Mouse (Mus musculus) heart, adult 2 months (tissue): ENCODE measurements around the gene Spata13.

ENCODE experiments used
- EP300 ChIP-seq: fragments of 200-500 bp; IDR thresholded peaks from 2 replicates; pipeline ENCODE4 v1.6.1; 2011; ENCODE audit warnings: low read depth, low read length, control low read depth; ENCODE audit not compliant: insufficient read depth
- POLR2A ChIP-seq: fragments of 200-500 bp; IDR thresholded peaks from 2 replicates; pipeline ENCODE4 v1.6.1; 2011; ENCODE audit warnings: mild to moderate bottlenecking, low read depth, low read length, control low read depth; ENCODE audit not compliant: insufficient read depth

DNA sequence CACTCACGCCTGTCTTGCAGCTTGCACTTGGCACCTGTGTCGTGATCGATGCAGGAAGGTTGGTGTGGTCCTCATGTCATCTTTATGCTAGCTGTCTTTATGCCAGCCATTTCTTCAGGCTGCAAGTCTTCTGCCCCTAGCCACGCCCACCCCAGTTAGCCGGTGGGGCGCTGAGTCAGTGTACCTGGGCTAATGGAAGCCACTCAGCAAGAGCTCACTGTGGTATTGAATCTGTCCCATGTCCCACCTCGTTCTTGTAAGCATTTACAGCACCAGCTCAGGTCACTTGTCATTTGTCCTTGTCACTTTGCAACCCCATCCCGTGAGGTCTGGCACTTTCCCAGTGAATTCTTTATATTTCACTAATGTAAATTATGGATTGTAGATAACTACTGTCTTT lies 107.2 kb downstream of the Spata13 start:
- TF ChIP-seq POLR2A: no peak
- TF ChIP-seq EP300: no peak
